Mouse (Mus musculus) right cerebral cortex, postnatal 10 days (tissue): Measurements from ENCODE around the gene Kirrel3.

Experiments used
- DNase-seq, 2 experiments: peaks; one replicate each; pipeline ENCODE4 v3.0.0; 2021; ENCODE audit warnings: low spot score in 2 of 2

The Kirrel3 gene

DNA sequence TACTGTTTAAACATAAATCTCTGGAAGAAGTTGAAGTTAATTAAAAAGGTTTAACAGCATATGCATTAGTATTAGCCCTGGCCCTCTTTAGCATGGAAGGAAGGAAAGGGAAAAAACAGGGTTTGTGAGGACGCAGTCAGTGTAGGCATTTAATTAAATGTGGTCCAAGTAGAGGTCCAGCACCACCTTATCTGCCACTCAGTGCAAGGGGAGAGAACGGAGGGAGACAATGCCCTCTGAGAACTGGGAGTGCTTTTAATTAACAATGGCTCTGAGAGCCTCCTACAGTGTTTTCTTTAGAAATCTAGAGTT lies 339.4 kb downstream of the Kirrel3 start:
- no peak for DNase-seq

DNA sequence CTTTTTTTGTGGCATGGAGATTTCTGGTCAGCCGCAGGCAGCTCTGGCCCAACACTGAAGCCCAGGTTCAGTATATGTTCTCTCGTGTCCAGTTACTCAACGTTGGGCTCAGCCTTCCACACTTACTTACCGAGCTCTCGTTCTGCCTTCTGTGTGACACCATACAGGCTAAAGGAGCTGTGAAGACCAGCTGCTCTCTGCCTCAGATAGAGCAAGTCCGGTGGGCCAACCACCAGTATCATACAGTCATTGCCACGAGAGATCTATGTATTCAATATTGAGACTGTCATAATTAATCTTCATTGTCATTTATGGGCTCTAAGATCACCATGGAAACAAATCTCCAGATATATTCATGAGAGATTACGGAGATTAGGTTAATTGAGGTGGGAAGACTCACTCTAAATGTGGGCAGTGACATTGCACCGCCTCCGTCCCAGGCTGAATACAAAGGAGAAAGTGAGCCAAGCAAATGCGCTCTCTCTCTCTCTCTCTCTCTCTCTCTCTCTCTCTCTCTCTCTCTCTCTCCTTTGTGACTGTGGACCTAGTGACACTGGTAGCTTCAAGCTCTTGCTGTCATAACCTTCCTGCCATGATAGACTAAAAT lies 339.8 kb downstream of the Kirrel3 start:
- no peak for DNase-seq

DNA sequence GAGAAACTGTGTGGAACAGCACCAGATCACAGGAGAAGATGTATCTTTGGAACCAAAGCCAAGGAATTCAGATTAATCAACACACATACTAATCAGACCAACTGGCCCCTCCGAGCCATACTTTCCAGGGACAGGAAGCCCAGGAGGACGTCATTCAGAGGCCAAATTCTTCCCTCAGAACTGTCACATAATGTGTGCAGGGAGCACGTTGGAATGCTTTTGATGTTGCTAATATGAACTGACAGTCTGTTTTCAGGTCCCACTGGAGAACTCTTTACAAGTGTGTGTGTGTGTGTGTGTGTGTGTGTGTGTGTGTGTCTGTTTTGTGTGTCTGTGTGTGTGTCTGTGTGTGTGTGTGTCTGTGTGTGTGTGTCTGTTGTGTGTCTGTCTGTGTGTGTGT lies 345.0 kb downstream of the Kirrel3 start:
- no peak for DNase-seq

DNA sequence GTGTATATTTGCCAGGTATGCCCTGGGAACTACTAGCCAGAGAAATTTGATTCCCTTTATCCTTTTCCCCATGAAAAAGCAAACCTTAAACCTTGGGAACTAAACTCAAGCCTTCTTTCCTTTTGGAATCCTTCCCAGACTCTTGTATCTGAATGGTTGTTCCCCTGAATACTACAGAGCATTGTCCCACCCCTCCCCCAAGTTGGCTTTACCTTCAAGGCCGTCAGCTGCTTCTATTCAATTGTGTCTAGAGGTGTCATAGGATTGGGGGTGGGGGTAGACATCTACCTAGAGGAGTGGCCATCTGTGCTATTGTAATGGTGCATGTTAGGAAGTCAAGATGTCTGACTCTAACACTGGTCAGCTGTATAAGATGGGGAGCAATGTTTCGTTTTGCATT lies 351.1 kb downstream of the Kirrel3 start:
- no peak for DNase-seq

DNA sequence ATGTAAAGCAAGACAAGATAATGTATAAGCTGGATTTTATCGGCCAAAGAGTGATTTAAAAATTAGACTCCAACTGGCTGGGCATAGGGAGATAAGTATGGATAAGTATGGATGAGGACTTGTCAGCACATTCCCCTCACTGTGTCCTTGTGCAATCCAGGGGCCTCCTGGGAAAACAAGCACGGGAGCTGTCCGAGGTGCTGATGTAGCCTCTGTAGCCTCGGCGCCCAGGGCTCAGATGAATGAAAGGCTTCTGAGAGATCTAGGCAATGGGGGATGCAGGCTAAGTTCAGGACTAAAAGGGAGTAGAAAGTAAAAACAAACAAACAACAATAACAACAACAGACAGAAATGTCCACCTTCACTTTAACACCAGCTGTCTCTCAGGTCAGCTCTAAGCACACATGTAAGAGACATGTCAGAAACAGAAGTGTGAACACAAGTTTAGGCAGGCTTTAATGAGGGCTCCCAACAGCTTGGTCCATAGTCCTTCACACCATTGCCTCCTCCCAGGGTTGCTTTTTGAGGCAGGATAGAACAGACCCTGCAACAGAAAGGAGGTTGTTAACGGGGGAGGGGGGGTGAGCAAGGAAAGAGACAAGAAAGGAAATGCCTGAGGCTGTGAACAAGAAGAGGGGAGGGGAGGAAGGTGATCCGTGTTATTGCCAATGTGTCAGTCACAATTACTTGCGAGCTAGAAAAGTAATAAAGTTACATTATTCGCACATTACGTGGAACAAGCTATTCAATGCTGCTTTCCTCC lies 352.2 kb downstream of the Kirrel3 start:
- no peak for DNase-seq

DNA sequence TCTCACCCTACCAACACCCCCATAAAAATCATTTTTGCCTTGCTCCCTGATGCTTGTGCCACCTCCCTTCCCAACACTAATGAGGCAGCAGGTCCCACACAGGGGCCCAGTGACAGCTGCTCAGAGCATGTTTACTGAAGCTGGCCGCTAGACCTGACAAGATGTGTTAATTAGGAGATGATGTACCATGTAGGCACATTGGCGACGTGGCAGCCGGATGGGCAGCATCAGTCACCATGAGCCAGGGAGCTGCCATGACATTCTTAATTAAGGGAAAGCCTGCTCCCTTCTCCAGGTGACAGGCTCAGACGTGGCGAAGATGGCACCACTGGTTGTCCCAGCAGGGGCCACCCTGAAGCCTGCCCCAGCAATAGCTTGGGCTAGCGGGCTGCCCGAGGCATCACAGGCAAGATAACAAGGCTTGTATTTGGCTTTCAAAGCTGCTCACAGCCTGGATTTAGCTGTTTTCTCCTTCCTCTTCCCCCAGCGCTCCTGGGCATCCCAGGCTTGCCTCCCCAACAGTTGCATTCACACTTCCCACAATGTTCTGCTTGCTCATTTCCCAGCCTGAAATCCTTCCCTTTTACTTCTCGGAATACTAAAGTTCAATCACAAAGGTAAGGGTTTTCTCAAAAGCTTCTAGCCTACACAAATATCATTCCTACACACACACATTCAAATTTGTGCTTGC lies 357.7 kb downstream of the Kirrel3 start:
- DNase-seq = no peak

DNA sequence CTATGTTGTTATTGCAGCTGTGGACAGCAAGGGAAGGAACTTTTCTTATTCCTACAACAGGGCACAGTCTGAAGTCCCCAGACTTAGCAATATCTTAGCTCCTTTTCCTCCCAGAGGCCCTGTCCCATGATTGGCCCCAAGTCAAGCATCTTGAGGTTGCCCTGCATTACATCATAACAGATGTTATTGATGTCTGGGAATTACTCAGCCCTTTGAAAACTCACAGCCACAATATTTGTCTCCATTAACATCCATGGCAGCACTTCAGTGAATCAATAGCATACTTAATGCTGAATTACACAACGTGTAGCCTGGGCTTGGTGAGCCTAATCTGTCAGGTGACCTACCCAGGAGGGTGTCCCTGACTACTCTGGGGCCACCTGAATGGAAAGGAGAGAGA lies 360.7 kb downstream of the Kirrel3 start:
- no peak for DNase-seq

DNA sequence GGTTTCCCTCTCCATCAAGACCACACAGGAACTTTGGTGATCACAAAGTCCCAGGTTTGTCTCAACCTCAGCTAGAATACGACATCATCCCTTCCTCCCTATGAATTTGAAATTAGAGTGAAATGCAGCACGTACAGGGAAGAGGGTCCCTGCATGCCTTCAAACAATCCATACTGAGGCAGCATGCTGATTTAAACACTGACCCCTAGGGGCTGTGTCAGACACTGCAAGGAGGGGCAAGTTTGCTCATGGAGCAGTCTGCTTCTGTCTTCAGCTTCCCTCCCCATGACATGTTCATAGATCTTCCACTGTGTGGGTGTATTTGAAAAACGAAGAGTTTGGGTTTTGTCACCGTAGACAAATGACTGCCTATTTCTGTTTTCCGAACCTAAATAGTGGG lies 362.0 kb downstream of the Kirrel3 start:
- DNase-seq = no peak

DNA sequence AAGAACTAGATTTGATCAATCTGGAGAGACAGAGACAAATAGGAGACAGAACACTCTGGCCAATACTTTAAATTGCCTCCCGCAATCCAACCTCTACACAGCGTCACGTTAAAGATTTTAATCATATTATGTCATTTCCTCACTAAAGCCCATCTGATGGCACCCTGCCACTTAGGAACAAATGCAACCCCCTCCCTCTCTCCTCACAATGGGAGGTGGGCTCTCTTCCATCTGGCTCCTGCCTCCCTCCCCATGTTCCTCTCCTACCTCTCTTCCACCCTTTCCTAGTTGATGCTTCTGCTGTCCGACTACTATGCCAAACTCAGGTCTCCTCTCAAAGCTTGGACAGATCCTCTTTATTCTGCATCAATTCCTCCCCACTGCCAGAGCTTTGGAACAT lies 365.4 kb downstream of the Kirrel3 start:
- DNase-seq = no peak

DNA sequence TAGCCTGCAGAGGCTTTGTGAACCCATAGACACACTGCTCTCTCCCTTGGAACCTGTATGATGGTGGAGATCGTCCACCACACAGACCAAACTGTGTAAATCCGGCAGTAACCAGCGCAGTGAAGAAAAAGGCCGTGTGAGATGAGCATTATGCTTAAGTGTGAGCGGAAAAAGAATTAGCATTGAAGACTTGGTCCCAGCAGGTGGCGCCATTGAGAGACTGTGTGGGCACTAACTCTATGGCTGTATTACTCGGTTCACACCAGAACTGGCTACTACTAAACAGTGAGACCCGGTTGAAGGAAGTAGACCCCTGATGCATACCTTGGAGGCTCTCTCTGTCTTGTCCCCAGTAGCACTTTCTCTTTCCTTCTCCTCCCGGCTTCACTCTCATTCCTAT lies 371.9 kb downstream of the Kirrel3 start:
- no peak for DNase-seq

DNA sequence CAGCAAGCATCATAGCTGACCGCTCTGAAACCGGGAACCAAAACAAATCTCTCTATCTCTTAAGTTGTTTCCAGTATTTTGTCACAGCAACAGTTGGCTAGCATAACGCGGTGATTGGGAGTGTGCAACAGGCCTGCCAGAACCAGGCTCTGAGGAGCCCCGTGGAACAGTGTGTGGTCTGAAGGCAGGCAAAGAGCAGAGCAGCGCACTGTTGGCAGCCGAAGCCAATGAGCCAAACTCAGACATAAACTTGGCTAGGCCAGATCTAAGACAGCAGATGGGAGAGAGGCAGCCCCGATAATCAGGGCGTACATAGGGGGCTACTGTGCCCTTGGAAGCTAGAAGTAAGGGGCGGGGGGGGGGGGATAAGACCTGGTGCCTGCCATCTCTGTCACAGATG lies 372.4 kb downstream of the Kirrel3 start:
- no peak for DNase-seq

DNA sequence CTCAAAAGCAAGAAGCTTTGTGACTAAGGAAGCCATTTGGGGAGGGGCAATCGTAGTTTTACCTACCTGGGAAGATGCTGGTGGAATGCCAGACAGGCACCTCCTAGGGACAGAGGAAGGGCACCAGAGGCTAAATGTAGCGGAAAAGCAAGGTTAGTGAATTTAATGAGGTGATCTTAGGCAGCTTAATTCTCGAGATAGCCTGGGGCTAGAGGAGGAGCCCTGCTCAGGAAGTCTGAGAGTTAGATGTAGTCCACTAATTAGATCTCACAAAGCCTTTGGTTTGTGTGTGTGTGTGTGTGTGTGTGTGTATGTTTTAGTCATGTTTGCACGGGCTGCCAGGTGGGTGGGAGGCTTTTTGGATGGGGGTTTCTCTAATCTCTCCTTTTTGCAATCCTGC lies 375.2 kb downstream of the Kirrel3 start:
- DNase-seq = no peak

DNA sequence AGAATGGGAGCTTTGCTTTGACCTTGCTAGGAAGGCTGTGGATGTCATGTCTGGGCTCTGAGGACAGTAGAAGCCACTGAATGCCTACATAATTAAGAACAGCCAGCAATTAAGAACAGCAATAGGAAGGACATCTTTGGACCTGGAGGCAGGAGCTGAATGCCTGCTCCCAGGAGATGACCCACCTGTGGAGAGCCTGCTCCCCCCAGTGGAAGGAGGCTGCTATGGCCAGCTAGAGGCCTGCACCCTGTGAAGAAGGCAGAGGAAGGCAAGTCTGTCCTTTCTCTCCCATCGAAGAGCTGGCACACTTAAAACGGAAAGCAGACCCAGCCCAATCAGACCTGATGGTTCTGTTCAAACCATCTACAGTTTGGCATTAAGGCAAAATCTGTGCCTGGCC lies 376.1 kb downstream of the Kirrel3 start:
- peak; percentile 59 to 76 for DNase-seq

DNA sequence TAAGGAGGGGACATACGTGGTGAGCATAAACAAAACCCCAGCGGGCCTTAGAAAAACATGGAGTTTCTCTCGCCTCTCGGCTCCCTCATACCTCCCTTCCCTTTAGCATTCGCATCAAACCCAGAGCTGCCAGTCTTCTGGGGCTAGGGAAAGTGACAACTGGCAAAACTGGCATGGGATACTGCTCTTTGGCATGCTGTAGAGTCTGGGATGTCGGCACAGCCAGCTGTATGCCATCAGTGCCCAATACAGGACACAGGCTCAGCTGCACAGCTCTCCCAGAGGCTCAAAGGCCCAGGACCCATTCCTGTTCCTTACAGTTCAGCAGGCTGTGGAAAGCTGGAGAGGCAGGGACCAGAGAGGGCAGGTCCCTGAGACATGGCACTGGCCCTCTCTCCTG lies 379.9 kb downstream of the Kirrel3 start:
- DNase-seq = no peak

DNA sequence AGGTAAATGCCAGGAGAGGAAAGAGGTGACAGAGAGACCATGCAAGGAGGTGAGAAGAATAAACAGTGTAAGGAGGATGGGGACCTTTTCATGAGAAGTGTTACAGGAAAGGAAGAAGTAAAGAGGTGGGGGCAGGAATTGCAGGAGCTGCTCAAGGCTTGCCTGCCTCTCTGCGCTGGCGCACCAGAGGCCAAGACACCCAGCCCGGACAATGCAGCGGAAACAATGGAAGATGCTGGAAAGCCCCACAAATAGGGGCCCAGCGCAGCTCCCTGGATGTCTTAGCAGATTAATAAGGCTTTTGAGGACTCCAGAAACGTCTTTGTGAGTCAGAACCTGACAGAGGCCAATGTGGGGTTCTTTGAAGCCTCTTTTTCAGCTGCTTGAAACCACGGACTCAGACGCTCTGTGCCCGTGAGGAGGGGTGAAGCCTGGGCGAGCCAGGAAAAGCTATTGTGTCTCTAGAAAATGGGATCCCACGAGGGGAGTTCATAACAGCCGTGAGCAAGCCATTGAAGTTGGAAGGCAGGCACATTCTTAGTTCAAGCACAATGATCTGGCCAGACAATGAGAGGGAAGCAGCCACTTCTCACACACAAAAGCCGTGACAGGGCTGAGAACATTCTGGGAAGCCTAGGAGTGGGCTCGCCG lies 385.7 kb downstream of the Kirrel3 start:
- DNase-seq = peak in 1 of 2 experiments; percentile 15

DNA sequence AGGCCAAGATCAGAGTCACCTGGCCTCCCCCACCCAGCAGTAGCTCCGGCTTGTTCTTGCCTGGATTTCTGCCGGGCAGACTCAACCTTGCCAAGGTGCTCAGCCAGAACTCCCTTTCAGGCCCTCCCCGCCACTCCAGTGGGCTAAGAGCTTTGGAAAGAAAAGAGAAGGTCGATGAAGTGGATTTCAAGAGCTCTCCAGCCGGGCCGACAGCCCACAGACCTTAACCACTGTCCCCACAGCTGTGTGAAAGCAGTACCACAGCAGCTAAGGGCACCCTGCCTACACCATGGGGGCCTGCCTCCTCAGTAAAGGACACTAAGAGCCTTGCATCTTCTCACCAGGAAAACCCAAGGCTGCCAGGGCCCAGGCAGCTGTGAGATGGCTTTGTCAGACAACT lies 389.5 kb downstream of the Kirrel3 start:
- no peak for DNase-seq

DNA sequence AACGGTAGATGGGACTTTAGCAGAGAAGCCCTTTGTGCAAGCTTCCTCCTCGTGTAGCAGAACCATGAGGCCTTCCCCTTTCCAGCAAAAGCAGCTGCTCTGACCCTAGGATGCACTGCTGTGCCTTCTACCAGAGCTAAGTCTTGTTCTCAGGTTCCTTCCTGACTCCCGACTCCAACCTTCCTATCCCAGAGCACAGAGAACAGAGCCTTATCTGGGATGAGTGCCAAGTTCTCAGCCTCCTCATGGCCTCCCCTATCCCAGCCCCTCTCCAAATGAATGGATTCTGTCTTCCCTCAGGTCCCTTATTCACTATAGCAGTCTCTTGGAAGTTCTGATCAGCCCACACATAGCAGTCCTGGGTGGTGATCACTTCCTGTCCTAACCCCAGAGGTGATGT lies 391.5 kb downstream of the Kirrel3 start:
- no peak for DNase-seq

DNA sequence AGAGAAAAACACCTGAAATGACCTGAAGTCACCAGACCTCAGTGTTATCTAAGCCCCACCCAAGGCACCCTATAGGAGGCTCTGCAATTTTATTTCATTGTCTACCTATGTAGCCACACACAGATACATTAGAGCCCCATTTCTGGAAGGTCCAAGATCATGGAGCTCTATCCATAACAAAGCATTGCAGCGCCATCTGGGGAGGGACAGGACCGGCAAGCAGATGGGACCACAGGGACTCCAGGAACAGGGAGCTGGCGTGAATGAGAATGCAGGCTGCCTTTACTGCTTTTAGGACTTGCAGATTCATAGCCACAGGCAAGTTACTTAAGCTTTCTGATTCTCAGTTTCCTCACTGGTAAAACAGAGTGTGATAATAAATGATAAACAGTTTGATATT lies 392.1 kb downstream of the Kirrel3 start:
- no peak for DNase-seq

DNA sequence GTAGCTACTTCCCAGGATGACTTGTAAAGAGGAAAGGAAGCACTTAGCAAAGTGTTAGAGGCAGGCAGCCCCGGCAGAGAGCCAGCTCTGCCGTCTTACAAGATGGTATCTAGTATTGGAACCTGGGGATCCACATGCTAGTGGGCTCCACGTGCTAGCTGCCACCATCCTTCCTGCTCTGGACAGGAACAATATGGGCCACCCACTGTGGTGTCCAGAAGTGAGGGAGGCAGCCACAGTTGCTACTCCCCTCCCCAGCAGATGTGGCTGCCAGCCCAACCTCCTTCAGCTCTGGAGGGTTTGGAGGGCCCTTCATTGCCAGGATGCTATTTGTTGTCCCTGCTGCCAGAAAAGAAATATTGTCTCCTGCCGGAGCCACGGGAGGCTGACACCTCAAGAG lies 396.1 kb downstream of the Kirrel3 start:
- DNase-seq = no peak

DNA sequence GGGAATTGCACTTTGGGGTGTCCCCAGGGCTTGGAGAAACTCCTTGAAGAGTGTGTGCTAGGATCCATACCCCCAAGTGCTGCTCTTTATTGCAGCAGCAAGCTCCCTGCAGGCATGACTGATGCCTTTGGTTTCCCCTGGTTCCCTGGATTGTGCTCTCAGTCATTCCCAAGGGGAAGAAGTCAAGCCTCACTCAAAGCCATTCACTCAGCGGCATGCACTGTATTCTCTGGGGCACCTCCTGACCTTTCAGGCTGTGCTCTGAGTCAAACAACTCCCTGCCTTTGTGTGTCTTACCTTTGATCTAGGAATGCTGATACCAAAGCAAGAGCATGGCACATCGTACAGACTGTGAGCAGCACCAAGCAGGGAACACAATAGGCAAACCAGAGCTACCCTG lies 396.5 kb downstream of the Kirrel3 start:
- DNase-seq = no peak

DNA sequence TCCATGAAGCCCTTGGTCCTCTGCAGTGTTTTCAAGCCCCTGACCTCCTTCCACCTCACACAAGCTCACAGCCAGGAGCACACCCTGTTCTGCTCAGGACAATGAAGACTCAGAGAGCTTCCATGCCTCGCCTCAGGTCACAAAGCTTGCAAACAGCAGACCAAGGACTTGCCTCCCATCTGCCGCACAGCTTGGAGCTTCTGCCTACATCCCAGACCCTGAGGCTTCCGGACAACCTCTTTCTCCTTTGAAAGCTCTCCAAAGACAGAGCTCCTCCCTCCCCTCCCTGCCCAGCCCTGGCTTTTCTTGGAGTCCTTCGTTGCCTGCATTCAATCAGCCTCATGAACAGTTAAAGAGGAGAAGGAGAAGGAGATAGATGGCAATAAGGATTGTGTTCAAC lies 397.4 kb downstream of the Kirrel3 start:
- no peak for DNase-seq

DNA sequence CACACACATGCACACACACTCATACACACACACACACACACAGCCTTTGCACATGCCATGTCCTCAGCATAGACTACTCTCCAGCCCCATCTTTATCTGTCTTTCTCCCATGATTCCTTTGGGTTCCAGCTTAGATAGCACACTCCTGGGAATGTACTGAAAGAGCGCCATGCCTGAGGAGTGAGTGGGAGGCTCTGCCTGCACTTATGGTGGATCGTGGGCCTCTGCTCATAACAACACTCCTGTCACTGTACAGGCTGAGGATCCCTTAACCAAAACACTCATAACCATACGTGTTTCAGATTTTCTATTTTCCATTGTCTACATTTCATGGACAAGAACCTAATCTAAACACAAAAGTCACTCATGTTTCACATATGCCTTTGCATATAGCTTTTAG lies 398.6 kb downstream of the Kirrel3 start:
- DNase-seq = no peak

DNA sequence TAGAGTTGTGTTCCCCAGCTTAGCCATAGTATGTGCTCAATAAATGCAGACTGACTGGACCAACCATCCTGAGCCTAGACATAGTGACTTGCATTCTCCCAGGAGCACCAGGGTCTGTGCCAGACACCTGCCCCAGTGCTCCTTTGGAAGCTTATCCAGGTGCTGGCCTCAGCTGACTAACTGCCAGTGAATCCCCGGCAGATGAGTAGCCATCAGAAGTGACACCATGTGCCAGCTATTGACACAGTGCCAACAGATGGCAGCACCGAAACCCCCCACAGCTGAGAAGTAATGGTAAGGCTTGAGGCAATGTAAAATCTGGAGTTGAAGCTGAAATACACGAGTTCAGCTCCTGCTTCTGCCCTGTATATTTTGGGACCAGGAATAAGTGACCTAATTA lies 399.2 kb downstream of the Kirrel3 start:
- no peak for DNase-seq
